In genomic region chr8:94779534-94780294, GRCm38 (mm10) we compare ENCODE assay signal across 26 mouse cellular contexts. TPM values are rescaled to one million over a fixed set of nuclear protein-coding genes. Genes with fewer than 3 reads are reported as not detected.
DNase-seq lines count a peak whose midpoint lies in the region; ATAC-seq and TF ChIP-seq lines count a peak whose summit lies in the region.
"Had no signal": no experiment of that assay in that cellular context is flagged by ENCODE, and none has a peak within 500 bp of the region (broad histone marks: within the 10 kb centered on the region; RNA-seq: fewer than 3 reads in every experiment).

No protein-coding gene starts in this region.

- H3K4me2 ChIP-seq in liver, embryonic 14.5 days (ENCODE audit: low read depth): no peak overlapping the region
- H3K4me2 ChIP-seq in liver, postnatal 0 days (ENCODE audit: low read depth, low read length): no peak overlapping the region
- no peak overlapping the region for H3K4me2 ChIP-seq in midbrain, embryonic 11.5 days
- H3K4me2 ChIP-seq: embryonic facial prominence, embryonic 15.5 days; forebrain, embryonic 15.5 days; heart, embryonic 13.5 days; hindbrain, embryonic 14.5 days had no signal

- no peaks in the 10 kb centered on the region for H3K9me3 ChIP-seq in heart, embryonic 10.5 days
- H3K9me3 ChIP-seq in liver, embryonic 14.5 days (ENCODE audit: control insufficient read depth, low read length): no peaks in the 10 kb centered on the region
- H3K9me3 ChIP-seq in liver, postnatal 0 days (ENCODE audit: low read length): no peaks in the 10 kb centered on the region
- no peaks in the 10 kb centered on the region for H3K9me3 ChIP-seq in midbrain, embryonic 11.5 days (ENCODE audit: control insufficient read depth, low read length)
- H3K9me3 ChIP-seq: embryonic facial prominence, embryonic 15.5 days; forebrain, embryonic 15.5 days; G1E; heart, embryonic 13.5 days; hindbrain, embryonic 10.5 days had no signal

- ATAC-seq in liver, embryonic 14.5 days (ENCODE audit: insufficient read depth): no peak
- no peak for ATAC-seq in liver, postnatal 0 days
- ATAC-seq in erythroblast, adult 5-6 weeks (replicated peaks; ENCODE audit: low FRiP score, poor library complexity, severe bottlenecking): 0 out of 2 replicates have a peak, but pooled peaks have one; percentile 7
- no peak for ATAC-seq in midbrain, embryonic 11.5 days (ENCODE audit: low FRiP score)
- ATAC-seq: forebrain, embryonic 15.5 days had no signal

- no peak for TF ChIP-seq EP300 in liver, embryonic 14.5 days (IDR thresholded peaks at IDR 0.05; ENCODE audit: low read depth)
- TF ChIP-seq EP300 in liver, postnatal 0 days (IDR thresholded peaks at IDR 0.05; ENCODE audit: low read depth): no peak

- peak; percentile 73 for DNase-seq in heart, embryonic 10.5 days (ENCODE audit: low spot score)
- no peak for DNase-seq in heart, adult 18-20 months
- DNase-seq in liver, embryonic 14.5 days (ENCODE audit: low read depth in 3 of 3, low spot score in 3 of 3): no peak
- DNase-seq in liver, postnatal 0 days: no peak
- no peak for DNase-seq in midbrain, embryonic 11.5 days (ENCODE audit: low spot score, missing footprints)
- DNase-seq in urinary bladder, postnatal 4 days (ENCODE audit: low spot score in 2 of 2): no peak
- DNase-seq: adrenal gland, adult 8-10 months; adrenal gland, postnatal 36 days; cerebellum, adult 2 months; cerebellum, postnatal 10 days; embryo, embryonic 11 days; gastrocnemius, postnatal 10 days; heart, postnatal 14 days had no signal

- no peak overlapping the region for H3K9ac ChIP-seq in liver, embryonic 14.5 days (replicated peaks)
- no peak overlapping the region for H3K9ac ChIP-seq in liver, postnatal 0 days (replicated peaks)
- no peak overlapping the region for H3K9ac ChIP-seq in midbrain, embryonic 11.5 days (ENCODE audit: low read length)
- H3K9ac ChIP-seq: embryonic facial prominence, embryonic 15.5 days; forebrain, embryonic 15.5 days; heart, embryonic 13.5 days; hindbrain, embryonic 14.5 days had no signal

- WGBS in heart, embryonic 10.5 days: 89% methylated on average over 16 of the region's 16 CpGs
- WGBS in liver, embryonic 14.5 days (ENCODE audit: insufficient replicate concordance): 72% methylated on average over 16 of the region's 16 CpGs
- WGBS in liver, postnatal 0 days (ENCODE audit: insufficient replicate concordance): 79% methylated on average over 16 of the region's 16 CpGs
- 93% methylated on average over 16 of the region's 16 CpGs for WGBS in midbrain, embryonic 11.5 days

- no peaks in the 10 kb centered on the region for H3K36me3 ChIP-seq in heart, embryonic 10.5 days
- H3K36me3 ChIP-seq in liver, embryonic 14.5 days (replicated peaks; ENCODE audit: control insufficient read depth, insufficient read depth, low read depth): no peaks in the 10 kb centered on the region
- H3K36me3 ChIP-seq in liver, postnatal 0 days (replicated peaks; ENCODE audit: insufficient read depth, low read length): no peaks in the 10 kb centered on the region
- H3K36me3 ChIP-seq in midbrain, embryonic 11.5 days (ENCODE audit: control insufficient read depth, insufficient read depth, low read length): no peaks in the 10 kb centered on the region
- H3K36me3 ChIP-seq: embryonic facial prominence, embryonic 15.5 days; forebrain, embryonic 15.5 days; G1E; heart, embryonic 13.5 days; hindbrain, embryonic 10.5 days had no signal

- no peak overlapping the region for H3K4me3 ChIP-seq in heart, embryonic 10.5 days
- no peak overlapping the region for H3K4me3 ChIP-seq in liver, embryonic 14.5 days (ENCODE audit: insufficient read depth in 1 of 2, low read depth in 2 of 2, low read length in 2 of 2)
- H3K4me3 ChIP-seq in liver, postnatal 0 days (ENCODE audit: low read depth, low read length): no peak overlapping the region
- no peak overlapping the region for H3K4me3 ChIP-seq in midbrain, embryonic 11.5 days (ENCODE audit: low read depth, low read length)
- H3K4me3 ChIP-seq: embryonic facial prominence, embryonic 15.5 days; forebrain, embryonic 15.5 days; heart, embryonic 13.5 days; hindbrain, embryonic 10.5 days had no signal

- peaks cover 22% of the 10 kb centered on the region for H3K27me3 ChIP-seq in heart, embryonic 10.5 days (ENCODE audit: insufficient read depth, poor library complexity, severe bottlenecking)
- H3K27me3 ChIP-seq in liver, embryonic 14.5 days (ENCODE audit: control insufficient read depth, insufficient read depth, low read length): no peaks in the 10 kb centered on the region; the same call in none of the 2 replicates
- H3K27me3 ChIP-seq in liver, postnatal 0 days (ENCODE audit: insufficient read depth, low read length): peaks cover 18% of the 10 kb centered on the region
- no peaks in the 10 kb centered on the region for H3K27me3 ChIP-seq in midbrain, embryonic 11.5 days (ENCODE audit: control insufficient read depth, insufficient read depth, low read length)
- H3K27me3 ChIP-seq: embryonic facial prominence, embryonic 15.5 days; forebrain, embryonic 15.5 days had no signal

- peaks cover 55% of the 10 kb centered on the region for H3K4me1 ChIP-seq in heart, embryonic 10.5 days
- peaks cover 18 to 20% of the 10 kb centered on the region in 2 experiments for H3K4me1 ChIP-seq in liver, embryonic 14.5 days (replicated peaks; ENCODE audit: control insufficient read depth in 2 of 2, insufficient read depth in 2 of 2, low read length in 1 of 2)
- peaks cover 19% of the 10 kb centered on the region for H3K4me1 ChIP-seq in liver, postnatal 0 days (ENCODE audit: insufficient read depth)
- peaks cover 7% of the 10 kb centered on the region for H3K4me1 ChIP-seq in midbrain, embryonic 11.5 days (ENCODE audit: control insufficient read depth, insufficient read depth, low read length)

- TF ChIP-seq CTCF in liver, embryonic 14.5 days (IDR thresholded peaks at IDR 0.05; ENCODE audit: low read depth): 0 out of 2 replicates have a peak, but pooled peaks have one; percentile 15
- TF ChIP-seq CTCF in liver, postnatal 0 days (IDR thresholded peaks at IDR 0.05; ENCODE audit: low read depth): no peak

- peak overlapping the region; percentile 72; the same call in 1 of the 2 replicates for H3K27ac ChIP-seq in heart, embryonic 10.5 days
- no peak overlapping the region for H3K27ac ChIP-seq in liver, embryonic 14.5 days
- H3K27ac ChIP-seq in liver, postnatal 0 days (ENCODE audit: low read depth): no peak overlapping the region
- H3K27ac ChIP-seq in midbrain, embryonic 11.5 days (ENCODE audit: low read depth, low read length): no peak overlapping the region
- H3K27ac ChIP-seq: embryonic facial prominence, embryonic 15.5 days; forebrain, embryonic 15.5 days; hindbrain, embryonic 14.5 days had no signal

RNA-seq across cellular contexts. Expression of gene Cx3cl1, which starts 7.9 kb away (rescaled TPM):
- polyA plus RNA-seq in heart, embryonic 10.5 days (2016; fragmentation: Nextera tagmentation; extraction: Ambion mirVana): 6.2 and 11.0 TPM in 2 replicates
- 1 to 10 TPM; 5.7 to 6.1 TPM for total RNA-seq in heart, adult 18-20 months (2021)
- 0.11 and 0.12 TPM in 2 replicates for polyA plus RNA-seq in liver, embryonic 14.5 days (2012; rRNA removed)
- polyA plus RNA-seq in liver, embryonic 14.5 days (2014; fragmentation: Nextera tagmentation; extraction: Ambion mirVana): 0.33 and 0.34 TPM in 2 replicates
- polyA plus RNA-seq in liver, postnatal 0 days (2015; fragmentation: Nextera tagmentation; extraction: Ambion mirVana): 0.47 and 0.79 TPM in 2 replicates
- 0.63 TPM in 1 of 2 replicates, not detected in the other for total RNA-seq in erythroblast, adult 5-6 weeks (2015; ENCODE audit: low replicate concordance)
- 0.77 and 2.4 TPM in 2 replicates for total RNA-seq in erythroblast, adult 5-6 weeks (2017; ENCODE audit: low replicate concordance)
- 9.4 and 10.4 TPM in 2 replicates for polyA plus RNA-seq in midbrain, embryonic 11.5 days (2014; fragmentation: Nextera tagmentation; extraction: Ambion mirVana)
- total RNA-seq: common myeloid progenitor, adult 5-6 weeks had no signal
- polyA plus RNA-seq: G1E had no signal

RNA-seq across cellular contexts. Expression of gene Ccl17, which starts 30.5 kb away (rescaled TPM):
- polyA plus RNA-seq in heart, embryonic 10.5 days (2016; fragmentation: Nextera tagmentation; extraction: Ambion mirVana): 0.57 and 0.63 TPM in 2 replicates
- 1 to 10 TPM in 1 of 2 experiments, not detected in 1; 1.5 TPM for total RNA-seq in heart, adult 18-20 months (2021)
- 0.11 and 0.34 TPM in 2 replicates for polyA plus RNA-seq in liver, embryonic 14.5 days (2012; rRNA removed)
- not detected in 2 replicates for polyA plus RNA-seq in liver, embryonic 14.5 days (2014; fragmentation: Nextera tagmentation; extraction: Ambion mirVana)
- 0.31 TPM in 1 of 2 replicates, not detected in the other for polyA plus RNA-seq in liver, postnatal 0 days (2015; fragmentation: Nextera tagmentation; extraction: Ambion mirVana)
- not detected in 2 replicates for total RNA-seq in erythroblast, adult 5-6 weeks (2015; ENCODE audit: low replicate concordance)
- total RNA-seq in erythroblast, adult 5-6 weeks (2017; ENCODE audit: low replicate concordance): 0.77 TPM in 1 of 2 replicates, not detected in the other
- polyA plus RNA-seq in midbrain, embryonic 11.5 days (2014; fragmentation: Nextera tagmentation; extraction: Ambion mirVana): not detected in 2 replicates
- total RNA-seq: G1E; gastrocnemius, postnatal 10 days; gastrocnemius, postnatal 4 days; heart, adult 8-10 months; heart, postnatal 14 days had no signal
- polyA plus RNA-seq: embryonic facial prominence, embryonic 11.5 days; embryonic facial prominence, embryonic 15.5 days; forebrain, embryonic 11.5 days; G1E; hindbrain, embryonic 10.5 days had no signal

RNA-seq across cellular contexts. Expression of gene Ccl22, which starts 34.3 kb away (rescaled TPM):
- polyA plus RNA-seq in heart, embryonic 10.5 days (2016; fragmentation: Nextera tagmentation; extraction: Ambion mirVana): not detected in 2 replicates
- 1 to 10 TPM in 1 of 2 experiments, not detected in 1; 1.3 TPM for total RNA-seq in heart, adult 18-20 months (2021)
- polyA plus RNA-seq in liver, embryonic 14.5 days (2012; rRNA removed): 0.17 and 0.19 TPM in 2 replicates
- polyA plus RNA-seq in liver, embryonic 14.5 days (2014; fragmentation: Nextera tagmentation; extraction: Ambion mirVana): 0.22 and 0.45 TPM in 2 replicates
- polyA plus RNA-seq in liver, postnatal 0 days (2015; fragmentation: Nextera tagmentation; extraction: Ambion mirVana): 0.07 and 0.28 TPM in 2 replicates
- total RNA-seq in erythroblast, adult 5-6 weeks (2015; ENCODE audit: low replicate concordance): 1.0 and 2.5 TPM in 2 replicates
- total RNA-seq in erythroblast, adult 5-6 weeks (2017; ENCODE audit: low replicate concordance): 0.68 and 1.4 TPM in 2 replicates
- not detected in 2 replicates for polyA plus RNA-seq in midbrain, embryonic 11.5 days (2014; fragmentation: Nextera tagmentation; extraction: Ambion mirVana)
- total RNA-seq: adrenal gland, postnatal 36 days; common myeloid progenitor, adult 5-6 weeks; gastrocnemius, postnatal 10 days; gastrocnemius, postnatal 4 days; heart, adult 8-10 months had no signal
- polyA plus RNA-seq: C2C12; embryonic facial prominence, embryonic 11.5 days; embryonic facial prominence, embryonic 15.5 days; forebrain, embryonic 11.5 days; forebrain, embryonic 15.5 days; heart, embryonic 13.5 days; hindbrain, embryonic 10.5 days; hindbrain, embryonic 14.5 days had no signal

RNA-seq across cellular contexts. Expression of gene Coq9, which starts 58.4 kb away (rescaled TPM):
- polyA plus RNA-seq in heart, embryonic 10.5 days (2016; fragmentation: Nextera tagmentation; extraction: Ambion mirVana): 97.9 and 129 TPM in 2 replicates
- total RNA-seq in heart, adult 18-20 months (2021): 100 to 1,000 TPM; 627 to 660 TPM
- polyA plus RNA-seq in liver, embryonic 14.5 days (2012; rRNA removed): 38.5 and 39.8 TPM in 2 replicates
- 44.3 and 48.9 TPM in 2 replicates for polyA plus RNA-seq in liver, embryonic 14.5 days (2014; fragmentation: Nextera tagmentation; extraction: Ambion mirVana)
- polyA plus RNA-seq in liver, postnatal 0 days (2015; fragmentation: Nextera tagmentation; extraction: Ambion mirVana): 65.6 and 66.1 TPM in 2 replicates
- total RNA-seq in erythroblast, adult 5-6 weeks (2015; ENCODE audit: low replicate concordance): 4.4 and 10.7 TPM in 2 replicates
- total RNA-seq in erythroblast, adult 5-6 weeks (2017; ENCODE audit: low replicate concordance): 27.3 and 54.5 TPM in 2 replicates
- 49.4 and 51.5 TPM in 2 replicates for polyA plus RNA-seq in midbrain, embryonic 11.5 days (2014; fragmentation: Nextera tagmentation; extraction: Ambion mirVana)

RNA-seq across cellular contexts. Expression of gene Ciapin1, which starts 58.4 kb away (rescaled TPM):
- polyA plus RNA-seq in heart, embryonic 10.5 days (2016; fragmentation: Nextera tagmentation; extraction: Ambion mirVana): 148 and 158 TPM in 2 replicates
- total RNA-seq in heart, adult 18-20 months (2021): 10 to 100 TPM; 66.6 to 74.8 TPM
- polyA plus RNA-seq in liver, embryonic 14.5 days (2012; rRNA removed): 20.4 and 23.7 TPM in 2 replicates
- polyA plus RNA-seq in liver, embryonic 14.5 days (2014; fragmentation: Nextera tagmentation; extraction: Ambion mirVana): 38.4 and 46.3 TPM in 2 replicates
- 36.5 and 39.4 TPM in 2 replicates for polyA plus RNA-seq in liver, postnatal 0 days (2015; fragmentation: Nextera tagmentation; extraction: Ambion mirVana)
- total RNA-seq in erythroblast, adult 5-6 weeks (2015; ENCODE audit: low replicate concordance): 16.7 and 30.3 TPM in 2 replicates
- 27.0 and 27.2 TPM in 2 replicates for total RNA-seq in erythroblast, adult 5-6 weeks (2017; ENCODE audit: low replicate concordance)
- polyA plus RNA-seq in midbrain, embryonic 11.5 days (2014; fragmentation: Nextera tagmentation; extraction: Ambion mirVana): 134 and 154 TPM in 2 replicates
